Mouse (Mus musculus): ENCODE measurements around the gene Zfp790. TPM values are rescaled to one million over a fixed set of nuclear protein-coding genes. Genes with fewer than 3 reads are reported as not detected.
"Not testable (repeated sequence)": the region's sequence is repeated elsewhere in the genome, so short reads cannot be mapped to it uniquely, and the experiment has no call there.

Zfp790 gene
- polyA plus RNA-seq, 1 experiment = 3.0 TPM

GRCm38 (mm10) chr7:29842105-29842504 is 26.2 kb downstream of the Zfp790 start:
- no peak for DNase-seq (ENCODE audit: low read depth)

- DNase-seq (ENCODE audit: low read depth) = no peak
These were observed 28.7 kb downstream of the Zfp790 start for GRCm38 (mm10) chr7:29844616-29845015.

GRCm38 (mm10) chr7:29852831-29853218 is 36.9 kb downstream of the Zfp790 start:
- no peak for DNase-seq (ENCODE audit: low read depth)

GRCm38 (mm10) chr7:29853219-29853842 is 37.4 kb downstream of the Zfp790 start, which contains the start of gene Zfp940:
Gene Zfp940 (minus strand): TSS chr7:29853669.
- peak; percentile 34 for DNase-seq (ENCODE audit: low read depth)

- peak; percentile 37 for DNase-seq (ENCODE audit: low read depth)
These were observed 43.9 kb downstream of the Zfp790 start, which contains the start of gene Zfp420 for GRCm38 (mm10) chr7:29859532-29860517. Gene Zfp420 (plus strand): TSS chr7:29859979.

GRCm38 (mm10) chr7:29861660-29862059 is 45.7 kb downstream of the Zfp790 start:
- DNase-seq (ENCODE audit: low read depth) = no peak

GRCm38 (mm10) chr7:29874256-29874655 is 58.3 kb downstream of the Zfp790 start:
- DNase-seq (ENCODE audit: low read depth) = no peak

- not testable (repeated sequence) for DNase-seq (ENCODE audit: low read depth)
These were observed 61.6 kb downstream of the Zfp790 start for GRCm38 (mm10) chr7:29877561-29877960.

- no peak for DNase-seq (ENCODE audit: low read depth)
These were observed 64.1 kb downstream of the Zfp790 start for GRCm38 (mm10) chr7:29880056-29880455.

Other genes starting within 250 kb of the Zfp790 start
- gene Catsperg2, start 89.1 kb upstream of the Zfp790 start, polyA plus RNA-seq (2012; rRNA removed) = 0.55 and 1.2 TPM in 2 replicates
- 4.9 and 5.2 TPM in 2 replicates for gene Zfp84, start 47.6 kb upstream of the Zfp790 start, polyA plus RNA-seq (2012; rRNA removed)
- 1.5 and 1.9 TPM in 2 replicates for gene Zfp30, start 32.1 kb upstream of the Zfp790 start, polyA plus RNA-seq (2012; rRNA removed)
- gene Zfp940, start 37.6 kb downstream of the Zfp790 start, polyA plus RNA-seq (2012; rRNA removed) = 0.20 and 0.37 TPM in 2 replicates
- gene Zfp420, start 43.9 kb downstream of the Zfp790 start, polyA plus RNA-seq (2012; rRNA removed) = 2.0 and 2.1 TPM in 2 replicates
- gene Zfp27, start 90.5 kb downstream of the Zfp790 start, polyA plus RNA-seq (2012; rRNA removed) = 2.9 and 3.5 TPM in 2 replicates
- 2.3 and 2.5 TPM in 2 replicates for gene Zfp383, start 92.1 kb downstream of the Zfp790 start, polyA plus RNA-seq (2012; rRNA removed)
- gene Zfp74, start 138.0 kb downstream of the Zfp790 start, polyA plus RNA-seq (2012; rRNA removed) = 5.4 and 5.7 TPM in 2 replicates
- 4.4 and 5.2 TPM in 2 replicates for gene Zfp568, start 167.8 kb downstream of the Zfp790 start, polyA plus RNA-seq (2012; rRNA removed)
- gene Zfp14, start 235.3 kb downstream of the Zfp790 start, polyA plus RNA-seq (2012; rRNA removed) = 5.3 and 6.1 TPM in 2 replicates